ENCODE assay signal across 8 mouse cellular contexts in genomic region chr5:115349225-115349555, GRCm38 (mm10). TPM values are rescaled to one million over a fixed set of nuclear protein-coding genes. Genes with fewer than 3 reads are reported as not detected.
A peak's percentile ranks its signal among the peaks of the same experiment; 100 is the strongest.
DNase-seq lines count a peak whose midpoint lies in the region; ATAC-seq and TF ChIP-seq lines count a peak whose summit lies in the region.

No protein-coding gene starts in this region.

- peaks cover 0 to 11% of the 10 kb centered on the region in 2 experiments; a peak in 2 of 4 replicates for H3K4me1 ChIP-seq in CH12.LX (ENCODE audit: control insufficient read depth in 1 of 2, insufficient read depth in 2 of 2)
- no peaks in the 10 kb centered on the region; the same call in 1 of the 2 replicates for H3K4me1 ChIP-seq in forebrain, postnatal 0 days (ENCODE audit: insufficient read depth)

- DNase-seq in gastrocnemius, adult 2 months: no peak
- DNase-seq in gastrocnemius, postnatal 14 days: no peak
- no peak for DNase-seq in CH12.LX (ENCODE audit: extremely low read depth)
- no peak for DNase-seq in forebrain, postnatal 0 days
- no peak for DNase-seq in layer of hippocampus, adult 18-20 months (ENCODE audit: low spot score in 2 of 2)
- no peak for DNase-seq in left cerebral cortex, postnatal 4 days
- no peak for DNase-seq in right cerebral cortex, postnatal 10 days (ENCODE audit: low spot score in 2 of 2)

- peak overlapping the region; percentile 96 for H3K4me3 ChIP-seq in gastrocnemius, adult 2 months
- peak overlapping the region; percentile 70 to 97 (median 83) for H3K4me3 ChIP-seq in CH12.LX (replicated peaks in 1 of 3; ENCODE audit: low read depth in 2 of 3, low read length in 2 of 3, poor library complexity in 1 of 3)
- peak overlapping the region; percentile 78 for H3K4me3 ChIP-seq in forebrain, postnatal 0 days (ENCODE audit: low read depth, low read length)
- peak overlapping the region; percentile 73 for H3K4me3 ChIP-seq in macrophage (ENCODE audit: inconsistent target)

- H3K27me3 ChIP-seq in CH12.LX (replicated peaks): no peaks in the 10 kb centered on the region
- no peaks in the 10 kb centered on the region for H3K27me3 ChIP-seq in forebrain, postnatal 0 days (ENCODE audit: insufficient read depth, low read length)

- TF ChIP-seq POLR2A in CH12.LX (IDR thresholded peaks at IDR 0.05; ENCODE audit: low read depth, low read length): no peak

- intact Hi-C loops in gastrocnemius, adult 2 months (cut with DNase I): loop anchor here (2.0 to 5.0 kb wide), 2 partner anchors 48 to 162 kb away; partner anchors contain the start of gene Dynll1
- intact Hi-C loops in gastrocnemius, postnatal 14 days (cut with DNase I; ENCODE audit: low total_unique reads): loop anchor here (5.0 kb wide), 1 partner anchor 47 kb away; the partner anchor contains the start of gene Dynll1
- intact Hi-C loops in left cerebral cortex, postnatal 4 days (cut with DNase I): no loop called here

- peaks cover 4% of the 10 kb centered on the region for H3K9me3 ChIP-seq in CH12.LX (replicated peaks; ENCODE audit: low read length)
- H3K9me3 ChIP-seq in forebrain, postnatal 0 days (ENCODE audit: low read length): no peaks in the 10 kb centered on the region

- peak overlapping the region; percentile 37 for H3K4me2 ChIP-seq in CH12.LX (ENCODE audit: insufficient read depth, low read depth, poor library complexity, severe bottlenecking)
- peak overlapping the region; percentile 96 for H3K4me2 ChIP-seq in forebrain, postnatal 0 days (ENCODE audit: low read depth)

- dilution Hi-C loops in CH12.LX (cut with MboI; ENCODE audit: extremely low pct_ligation_motif_present, extremely low pct_unique_long_range_greater_than_20kb, low sequenced_read_pairs): no loop called here

- WGBS in forebrain, postnatal 0 days: 1% methylated on average over 18 of the region's 18 CpGs
- WGBS in macrophage (ENCODE audit: missing documents): under 1% methylated on average over 16 of the region's 18 CpGs

- H3K27ac ChIP-seq in gastrocnemius, adult 2 months: peak overlapping the region; percentile 98
- peak overlapping the region; percentile 28; the same call in 1 of the 2 replicates for H3K27ac ChIP-seq in CH12.LX (ENCODE audit: insufficient read depth, low read depth)
- H3K27ac ChIP-seq in forebrain, postnatal 0 days (ENCODE audit: low read depth, low read length): peak overlapping the region; percentile 67
- 0 out of 2 replicates have a peak overlapping the region, but pooled peaks have one; percentile 13 for H3K27ac ChIP-seq in macrophage

- in situ Hi-C loops in CH12.LX (cut with MboI; ENCODE audit: low pct_ligation_motif_present, low pct_unique_long_range_greater_than_20kb, low sequenced_read_pairs): loop anchor here (5.0 kb wide), 1 partner anchor 93 kb away; no protein-coding TSS in a partner anchor

- peaks cover 38% of the 10 kb centered on the region for H3K79me2 ChIP-seq in CH12.LX (replicated peaks; ENCODE audit: control insufficient read depth, extremely low read depth, insufficient read depth, poor library complexity, severe bottlenecking)
- peaks cover 44% of the 10 kb centered on the region for H3K79me2 ChIP-seq in macrophage (ENCODE audit: inconsistent target)

- ATAC-seq in forebrain, postnatal 0 days: peak; percentile 52

- peaks cover 21 to 30% of the 10 kb centered on the region in 2 experiments for H3K36me3 ChIP-seq in CH12.LX (replicated peaks in 1 of 2; ENCODE audit: control insufficient read depth in 1 of 2, insufficient read depth in 1 of 2, low read length in 1 of 2)
- peaks cover 23% of the 10 kb centered on the region for H3K36me3 ChIP-seq in forebrain, postnatal 0 days (ENCODE audit: insufficient read depth)
- H3K36me3 ChIP-seq in macrophage (ENCODE audit: inconsistent target): peaks cover 23% of the 10 kb centered on the region

- no peak for TF ChIP-seq CTCF in gastrocnemius, adult 2 months (IDR thresholded peaks at IDR 0.05)
- no peak for TF ChIP-seq CTCF in CH12.LX (conservative IDR thresholded peaks at IDR 0.05 in 1 of 2, IDR thresholded peaks at IDR 0.05 in 1 of 2; ENCODE audit: low read depth in 2 of 2, low read length in 2 of 2)
- TF ChIP-seq CTCF in forebrain, postnatal 0 days (IDR thresholded peaks at IDR 0.05; ENCODE audit: low read depth): no peak

- peak overlapping the region; percentile 72 for H3K9ac ChIP-seq in CH12.LX (ENCODE audit: insufficient read depth, low read depth)
- H3K9ac ChIP-seq in forebrain, postnatal 0 days: peak overlapping the region; percentile 69

- TF ChIP-seq RAD21 in CH12.LX (IDR thresholded peaks at IDR 0.05; ENCODE audit: low read depth, low read length): no peak

- TF ChIP-seq EP300 in CH12.LX (IDR thresholded peaks at IDR 0.05; ENCODE audit: low read length): no peak

RNA-seq across cellular contexts. Expression of gene Cox6a1, which starts 0.4 kb away (rescaled TPM):
- total RNA-seq in gastrocnemius, adult 2 months (2021): 10 to 100 TPM; 38.7 to 60.9 TPM
- total RNA-seq in gastrocnemius, postnatal 14 days (2021): 100 to 1,000 TPM; 105 to 114 TPM
- total RNA-seq in CH12.LX (2012; rRNA removed) (546 and 673 TPM in 2 replicates), CH12.LX (2014; rRNA removed) (203 and 257 TPM in 2 replicates)
- polyA plus RNA-seq in CH12.LX (2012; ENCODE audit: insufficient read length, low read depth) (612 and 618 TPM in 2 replicates), macrophage (2018) (268 to 413 TPM (median 344 TPM) in 3 replicates)
- total RNA-seq in forebrain, postnatal 0 days (2014; rRNA removed): 628 and 701 TPM in 2 replicates
- 1,510 and 1,858 TPM in 2 replicates for polyA plus RNA-seq in forebrain, postnatal 0 days (2015; fragmentation: Nextera tagmentation; extraction: Ambion mirVana)
- total RNA-seq in macrophage (2018; cell fraction: chromatin; rRNA removed): 10 to 100 TPM in 12 of 26 experiments, 1 to 10 TPM in 14; 2.3 to 61.5 (median 9.3) TPM
- 100 to 1,000 TPM; 320 to 461 (median 422) TPM for total RNA-seq in macrophage (2018; cell fraction: cytosol; rRNA removed)
- total RNA-seq in macrophage (2018; cell fraction: nucleus; rRNA removed): 100 to 1,000 TPM in 8 of 26 experiments, 10 to 100 TPM in 18; 21.2 to 148 (median 83.3) TPM
- 100 to 1,000 TPM; 742 to 760 TPM for total RNA-seq in layer of hippocampus, adult 18-20 months (2021)
- 100 to 1,000 TPM; 489 to 518 TPM for total RNA-seq in left cerebral cortex, postnatal 4 days (2021)

RNA-seq across cellular contexts. Expression of gene Triap1, which starts 8.2 kb away (rescaled TPM):
- total RNA-seq in gastrocnemius, adult 2 months (2021): 10 to 100 TPM; 19.1 to 20.3 TPM
- 10 to 100 TPM; 12.4 to 15.2 TPM for total RNA-seq in gastrocnemius, postnatal 14 days (2021)
- total RNA-seq in CH12.LX (2012; rRNA removed) (33.7 and 36.9 TPM in 2 replicates), CH12.LX (2014; rRNA removed) (31.4 and 31.8 TPM in 2 replicates)
- polyA plus RNA-seq in CH12.LX (2012; ENCODE audit: insufficient read length, low read depth) (36.1 and 38.2 TPM in 2 replicates), macrophage (2018) (36.6 to 91.2 TPM (median 78.9 TPM) in 3 replicates)
- 17.3 and 22.8 TPM in 2 replicates for total RNA-seq in forebrain, postnatal 0 days (2014; rRNA removed)
- 60.5 and 68.0 TPM in 2 replicates for polyA plus RNA-seq in forebrain, postnatal 0 days (2015; fragmentation: Nextera tagmentation; extraction: Ambion mirVana)
- total RNA-seq in macrophage (2018; cell fraction: chromatin; rRNA removed): 10 to 100 TPM in 2 of 26 experiments, 1 to 10 TPM in 22, under 1 TPM in 1, not detected in 1; 0.80 to 12.2 (median 4.4) TPM
- total RNA-seq in macrophage (2018; cell fraction: cytosol; rRNA removed): 10 to 100 TPM; 33.8 to 72.6 (median 54.0) TPM
- total RNA-seq in macrophage (2018; cell fraction: nucleus; rRNA removed): 10 to 100 TPM in 19 of 26 experiments, 1 to 10 TPM in 7; 6.3 to 29.4 (median 14.3) TPM
- 10 to 100 TPM; 22.7 to 26.4 TPM for total RNA-seq in layer of hippocampus, adult 18-20 months (2021)
- 10 to 100 TPM; 30.3 to 30.5 TPM for total RNA-seq in left cerebral cortex, postnatal 4 days (2021)

RNA-seq across cellular contexts. Expression of gene Gatc, which starts 8.2 kb away (rescaled TPM):
- 10 to 100 TPM; 22.2 to 28.0 TPM for total RNA-seq in gastrocnemius, adult 2 months (2021)
- 10 to 100 TPM; 18.8 to 19.7 TPM for total RNA-seq in gastrocnemius, postnatal 14 days (2021)
- 6.2 and 7.3 TPM in 2 replicates for total RNA-seq in CH12.LX (2012; rRNA removed)
- total RNA-seq in CH12.LX (2014; rRNA removed): 11.7 and 14.4 TPM in 2 replicates
- polyA plus RNA-seq in CH12.LX (2012; ENCODE audit: insufficient read length, low read depth): 27.0 and 34.0 TPM in 2 replicates
- 21.8 and 25.5 TPM in 2 replicates for total RNA-seq in forebrain, postnatal 0 days (2014; rRNA removed)
- 34.8 and 40.2 TPM in 2 replicates for polyA plus RNA-seq in forebrain, postnatal 0 days (2015; fragmentation: Nextera tagmentation; extraction: Ambion mirVana)
- 1 to 10 TPM in 13 of 26 experiments, under 1 TPM in 6, not detected in 7; 0.46 to 6.4 (median 2.2) TPM for total RNA-seq in macrophage (2018; cell fraction: chromatin; rRNA removed)
- total RNA-seq in macrophage (2018; cell fraction: cytosol; rRNA removed): 10 to 100 TPM in 25 of 26 experiments, 1 to 10 TPM in 1; 9.5 to 27.5 (median 22.3) TPM
- 10 to 100 TPM in 6 of 26 experiments, 1 to 10 TPM in 20; 1.7 to 15.0 (median 5.0) TPM for total RNA-seq in macrophage (2018; cell fraction: nucleus; rRNA removed)
- polyA plus RNA-seq in macrophage (2018): 23.7 to 43.8 TPM (median 24.3 TPM) in 3 replicates
- total RNA-seq in layer of hippocampus, adult 18-20 months (2021): 10 to 100 TPM; 17.9 to 21.8 TPM
- 10 to 100 TPM; 29.6 to 29.7 TPM for total RNA-seq in left cerebral cortex, postnatal 4 days (2021)

RNA-seq across cellular contexts. Expression of gene Srsf9, which starts 22.2 kb away (rescaled TPM):
- total RNA-seq in gastrocnemius, adult 2 months (2021): 10 to 100 TPM in 1 of 2 experiments, 1 to 10 TPM in 1; 9.3 to 12.1 TPM
- 10 to 100 TPM; 14.5 to 15.9 TPM for total RNA-seq in gastrocnemius, postnatal 14 days (2021)
- total RNA-seq in CH12.LX (2012; rRNA removed) (73.4 and 82.8 TPM in 2 replicates), CH12.LX (2014; rRNA removed) (117 and 121 TPM in 2 replicates)
- polyA plus RNA-seq in CH12.LX (2012; ENCODE audit: insufficient read length, low read depth) (112 and 130 TPM in 2 replicates), macrophage (2018) (61.4 to 98.7 TPM (median 76.4 TPM) in 3 replicates)
- 43.7 and 49.9 TPM in 2 replicates for total RNA-seq in forebrain, postnatal 0 days (2014; rRNA removed)
- 112 and 117 TPM in 2 replicates for polyA plus RNA-seq in forebrain, postnatal 0 days (2015; fragmentation: Nextera tagmentation; extraction: Ambion mirVana)
- 10 to 100 TPM in 25 of 26 experiments, 1 to 10 TPM in 1; 9.4 to 77.6 (median 32.7) TPM for total RNA-seq in macrophage (2018; cell fraction: chromatin; rRNA removed)
- 100 to 1,000 TPM in 1 of 26 experiments, 10 to 100 TPM in 25; 50.7 to 100 (median 79.4) TPM for total RNA-seq in macrophage (2018; cell fraction: cytosol; rRNA removed)
- 10 to 100 TPM; 24.0 to 91.0 (median 47.1) TPM for total RNA-seq in macrophage (2018; cell fraction: nucleus; rRNA removed)
- total RNA-seq in layer of hippocampus, adult 18-20 months (2021): 10 to 100 TPM; 81.2 to 88.2 TPM
- 10 to 100 TPM; 58.7 to 59.4 TPM for total RNA-seq in left cerebral cortex, postnatal 4 days (2021)

RNA-seq across cellular contexts. Expression of gene Dynll1, which starts 48.4 kb away (rescaled TPM):
- total RNA-seq in gastrocnemius, adult 2 months (2021): 100 to 1,000 TPM in 1 of 2 experiments, 10 to 100 TPM in 1; 48.4 to 115 TPM
- total RNA-seq in gastrocnemius, postnatal 14 days (2021): 100 to 1,000 TPM in 1 of 2 experiments, 10 to 100 TPM in 1; 84.8 to 138 TPM
- total RNA-seq in CH12.LX (2012; rRNA removed): 312 and 488 TPM in 2 replicates
- 456 and 502 TPM in 2 replicates for total RNA-seq in CH12.LX (2014; rRNA removed)
- 516 and 646 TPM in 2 replicates for polyA plus RNA-seq in CH12.LX (2012; ENCODE audit: insufficient read length, low read depth)
- 259 and 351 TPM in 2 replicates for total RNA-seq in forebrain, postnatal 0 days (2014; rRNA removed)
- 1,192 and 1,422 TPM in 2 replicates for polyA plus RNA-seq in forebrain, postnatal 0 days (2015; fragmentation: Nextera tagmentation; extraction: Ambion mirVana)
- total RNA-seq in macrophage (2018; cell fraction: chromatin; rRNA removed): 10 to 100 TPM in 21 of 26 experiments, 1 to 10 TPM in 5; 5.0 to 57.2 (median 19.0) TPM
- total RNA-seq in macrophage (2018; cell fraction: cytosol; rRNA removed): 100 to 1,000 TPM; 140 to 323 (median 245) TPM
- 100 to 1,000 TPM in 3 of 26 experiments, 10 to 100 TPM in 23; 19.5 to 129 (median 67.6) TPM for total RNA-seq in macrophage (2018; cell fraction: nucleus; rRNA removed)
- polyA plus RNA-seq in macrophage (2018): 156 to 244 TPM (median 202 TPM) in 3 replicates
- 100 to 1,000 TPM; 720 to 803 TPM for total RNA-seq in layer of hippocampus, adult 18-20 months (2021)
- 100 to 1,000 TPM; 678 to 766 TPM for total RNA-seq in left cerebral cortex, postnatal 4 days (2021)

Comparison
In these comparisons a context has a peak if more than half of its experiments do, and no peak if none do; other contexts are left out.
1. H3K27ac ChIP-seq: peak in every context shown above with its lines; median percentile 98 in gastrocnemius, adult 2 months; 67 in forebrain, postnatal 0 days; 28 in CH12.LX; 13 in macrophage.